Mouse (Mus musculus): ENCODE results near the gene Myh3. TPM values are rescaled to one million over a fixed set of nuclear protein-coding genes. Genes with fewer than 3 reads are reported as not detected.
A peak's percentile ranks its signal among the peaks of the same experiment; 100 is the strongest.

The Myh3 gene
- not detected in 2 replicates for polyA plus RNA-seq (2012; ENCODE audit: insufficient read depth, insufficient read length, missing spikeins)

GRCm38 (mm10) chr11:67078000-67078399, at the start of gene Myh3:
TSS of gene Myh3 (plus strand) at chr11:67078300.
- Histone ChIP-seq H3K4me1 (ENCODE audit: control insufficient read depth, insufficient read depth, insufficient read length, low read length) (no peaks in the 10 kb centered on the region), H3K27ac (replicated peaks; ENCODE audit: low read depth, low read length) (no peak within 1 kb of the TSS), H3K4me3 (ENCODE audit: insufficient read depth, low read depth, low read length) (no peak within 1 kb of the TSS)

- no peaks in the 10 kb centered on the region for H3K4me1 ChIP-seq (ENCODE audit: control insufficient read depth, insufficient read depth, insufficient read length, low read length)
- H3K27ac ChIP-seq (replicated peaks; ENCODE audit: low read depth, low read length): no peak overlapping the region
- H3K4me3 ChIP-seq (ENCODE audit: insufficient read depth, low read depth, low read length): no peak overlapping the region
Measured at GRCm38 (mm10) chr11:67030904-67031602, 47.0 kb upstream of the Myh3 start.

- no peak overlapping the region for H3K27ac ChIP-seq (replicated peaks; ENCODE audit: low read depth, low read length)
- H3K4me1 ChIP-seq (ENCODE audit: control insufficient read depth, insufficient read depth, insufficient read length, low read length): no peaks in the 10 kb centered on the region
- H3K4me3 ChIP-seq (ENCODE audit: insufficient read depth, low read depth, low read length): no peak overlapping the region
Measured at GRCm38 (mm10) chr11:67031603-67031915, 46.5 kb upstream of the Myh3 start.

- H3K4me1 ChIP-seq (ENCODE audit: control insufficient read depth, insufficient read depth, insufficient read length, low read length): no peaks in the 10 kb centered on the region
- H3K4me3 ChIP-seq (ENCODE audit: insufficient read depth, low read depth, low read length): no peak overlapping the region
- H3K27ac ChIP-seq (replicated peaks; ENCODE audit: low read depth, low read length): no peak overlapping the region
Measured at GRCm38 (mm10) chr11:67034775-67035485, 43.2 kb upstream of the Myh3 start.

GRCm38 (mm10) chr11:67036229-67036628, 41.9 kb upstream of the Myh3 start:
- no peak overlapping the region for H3K27ac ChIP-seq (replicated peaks; ENCODE audit: low read depth, low read length)

GRCm38 (mm10) chr11:67036892-67037291, 41.2 kb upstream of the Myh3 start:
- Histone ChIP-seq H3K4me3 (ENCODE audit: insufficient read depth, low read depth, low read length) (no peak overlapping the region), H3K27ac (replicated peaks; ENCODE audit: low read depth, low read length) (no peak overlapping the region), H3K4me1 (ENCODE audit: control insufficient read depth, insufficient read depth, insufficient read length, low read length) (no peaks in the 10 kb centered on the region)

More at GRCm38 (mm10) chr11:67036229-67036628, 41.9 kb upstream of the Myh3 start:
- Histone ChIP-seq H3K4me3 (ENCODE audit: insufficient read depth, low read depth, low read length) (no peak overlapping the region), H3K4me1 (ENCODE audit: control insufficient read depth, insufficient read depth, insufficient read length, low read length) (no peaks in the 10 kb centered on the region)

- no peak overlapping the region for H3K27ac ChIP-seq (replicated peaks; ENCODE audit: low read depth, low read length)
- no peak overlapping the region for H3K4me3 ChIP-seq (ENCODE audit: insufficient read depth, low read depth, low read length)
- H3K4me1 ChIP-seq (ENCODE audit: control insufficient read depth, insufficient read depth, insufficient read length, low read length): no peaks in the 10 kb centered on the region
Measured at GRCm38 (mm10) chr11:67039799-67040198, 38.3 kb upstream of the Myh3 start.

- Histone ChIP-seq H3K4me1 (ENCODE audit: control insufficient read depth, insufficient read depth, insufficient read length, low read length) (no peaks in the 10 kb centered on the region), H3K4me3 (ENCODE audit: insufficient read depth, low read depth, low read length) (no peak overlapping the region), H3K27ac (replicated peaks; ENCODE audit: low read depth, low read length) (no peak overlapping the region)
Measured at GRCm38 (mm10) chr11:67040483-67040882, 37.6 kb upstream of the Myh3 start.

GRCm38 (mm10) chr11:67043007-67043406, 35.1 kb upstream of the Myh3 start:
- Histone ChIP-seq H3K27ac (replicated peaks; ENCODE audit: low read depth, low read length) (no peak overlapping the region), H3K4me3 (ENCODE audit: insufficient read depth, low read depth, low read length) (no peak overlapping the region), H3K4me1 (ENCODE audit: control insufficient read depth, insufficient read depth, insufficient read length, low read length) (peaks cover 5% of the 10 kb centered on the region; the same call in 1 of the 2 replicates)

GRCm38 (mm10) chr11:67044959-67045358, 33.1 kb upstream of the Myh3 start:
- H3K27ac ChIP-seq (replicated peaks; ENCODE audit: low read depth, low read length): no peak overlapping the region
- H3K4me1 ChIP-seq (ENCODE audit: control insufficient read depth, insufficient read depth, insufficient read length, low read length): peaks cover 10% of the 10 kb centered on the region
- no peak overlapping the region for H3K4me3 ChIP-seq (ENCODE audit: insufficient read depth, low read depth, low read length)

GRCm38 (mm10) chr11:67047199-67047598, 30.9 kb upstream of the Myh3 start:
- H3K4me3 ChIP-seq (ENCODE audit: insufficient read depth, low read depth, low read length): no peak overlapping the region

GRCm38 (mm10) chr11:67048496-67048895, 29.6 kb upstream of the Myh3 start:
- Histone ChIP-seq H3K27ac (replicated peaks; ENCODE audit: low read depth, low read length) (no peak overlapping the region), H3K4me1 (ENCODE audit: control insufficient read depth, insufficient read depth, insufficient read length, low read length) (peaks cover 10% of the 10 kb centered on the region), H3K4me3 (ENCODE audit: insufficient read depth, low read depth, low read length) (no peak overlapping the region)

More at GRCm38 (mm10) chr11:67047199-67047598, 30.9 kb upstream of the Myh3 start:
- H3K27ac ChIP-seq (replicated peaks; ENCODE audit: low read depth, low read length): no peak overlapping the region
- peaks cover 10% of the 10 kb centered on the region for H3K4me1 ChIP-seq (ENCODE audit: control insufficient read depth, insufficient read depth, insufficient read length, low read length)

- Histone ChIP-seq H3K27ac (replicated peaks; ENCODE audit: low read depth, low read length) (no peak overlapping the region), H3K4me3 (ENCODE audit: insufficient read depth, low read depth, low read length) (no peak overlapping the region), H3K4me1 (ENCODE audit: control insufficient read depth, insufficient read depth, insufficient read length, low read length) (peaks cover 10% of the 10 kb centered on the region)
Measured at GRCm38 (mm10) chr11:67049256-67049655, 28.8 kb upstream of the Myh3 start.

GRCm38 (mm10) chr11:67051676-67052320, 26.3 kb upstream of the Myh3 start:
- peaks cover 7% of the 10 kb centered on the region for H3K4me1 ChIP-seq (ENCODE audit: control insufficient read depth, insufficient read depth, insufficient read length, low read length)
- peak overlapping the region; percentile 79 for H3K27ac ChIP-seq (replicated peaks; ENCODE audit: low read depth, low read length)
- H3K4me3 ChIP-seq (ENCODE audit: insufficient read depth, low read depth, low read length): peak overlapping the region; percentile 83

- peaks cover 7% of the 10 kb centered on the region for H3K4me1 ChIP-seq (ENCODE audit: control insufficient read depth, insufficient read depth, insufficient read length, low read length)
- H3K27ac ChIP-seq (replicated peaks; ENCODE audit: low read depth, low read length): peak within 1 kb of the TSS; percentile 79
- peak within 1 kb of the TSS; percentile 83 for H3K4me3 ChIP-seq (ENCODE audit: insufficient read depth, low read depth, low read length)
Measured at GRCm38 (mm10) chr11:67052321-67052952, 25.7 kb upstream of the Myh3 start, which contains the start of the genes Adprm and Sco1. TSS of gene Adprm (minus strand) at chr11:67052594. TSS of gene Sco1 (plus strand) at chr11:67052670.
